Mouse (Mus musculus): ENCODE measurements at regions not wholly inside any gene's neighbourhood (a gene's known extent, or its start where the extent isn't known, plus 50 kb on each side); places are given as distances from the start of the nearest gene placed in this dataset.

GRCm38 (mm10) chr1:64311371-64311770, 189.3 kb upstream of the Klf7 start:
- TF ChIP-seq MYOD1 (IDR thresholded peaks at IDR 0.05; ENCODE audit: control insufficient read depth in 1 of 3, insufficient read length in 2 of 3, low read depth in 2 of 3): no peak
- no peak for TF ChIP-seq POLR2A (IDR thresholded peaks at IDR 0.05; ENCODE audit: insufficient read length, low read depth)
- TF ChIP-seq E2F4 (IDR thresholded peaks at IDR 0.05; ENCODE audit: insufficient read depth): no peak
- TF ChIP-seq CEBPB (IDR thresholded peaks at IDR 0.05; ENCODE audit: insufficient read depth, poor library complexity, severe bottlenecking): no peak
- no peak for TF ChIP-seq POLR2AphosphoS2 (IDR thresholded peaks at IDR 0.05; ENCODE audit: insufficient read length, low read depth)
- TF ChIP-seq TCF3 (IDR thresholded peaks at IDR 0.05; ENCODE audit: insufficient read length, low read depth): no peak
- no peak for TF ChIP-seq USF1 (IDR thresholded peaks at IDR 0.05; ENCODE audit: low read depth)
